Mouse (Mus musculus) hindbrain, embryonic 15.5 days (tissue): ENCODE measurements around the gene Trpd52l3. TPM values are rescaled to one million over a fixed set of nuclear protein-coding genes. Genes with fewer than 3 reads are reported as not detected.
"Not testable (repeated sequence)": the region's sequence is repeated elsewhere in the genome, so short reads cannot be mapped to it uniquely, and the experiment has no call there.

Experiments
- ATAC-seq: fragments of 200-750 bp; cut with Nextera tagmentation; 2 replicates; pipeline ENCODE4 v1.8.0; 2017; ENCODE audit warnings: low read depth, moderate number of reproducible peaks, moderate TSS enrichment; ENCODE audit not compliant: low FRiP score
- H3K27ac ChIP-seq: fragments of 300-500 bp; sonication (generic); replicated peaks from 2 replicates; pipeline ENCODE4 v1.5.1; 2015; ENCODE audit warnings: mild to moderate bottlenecking, inconsistent platforms
- H3K27me3 ChIP-seq: fragments of 300-500 bp; sonication (generic); 2 replicates; pipeline ENCODE4 v1.6.1; 2015; ENCODE audit warnings: control low read depth, inconsistent platforms
- H3K36me3 ChIP-seq: fragments of 300-500 bp; sonication (generic); 2 replicates; pipeline ENCODE4 v1.6.1; 2015; ENCODE audit warnings: control low read depth, inconsistent platforms
- H3K4me1 ChIP-seq: fragments of 300-500 bp; sonication (generic); replicated peaks from 2 replicates; pipeline ENCODE4 v1.6.1; 2015; ENCODE audit warnings: control low read depth, inconsistent platforms
- H3K4me2 ChIP-seq: fragments of 300-500 bp; sonication (generic); 2 replicates; pipeline ENCODE4 v1.6.1; 2015; ENCODE audit warnings: moderate library complexity, mild to moderate bottlenecking, inconsistent platforms
- H3K4me3 ChIP-seq: fragments of 300-500 bp; sonication (generic); 2 replicates; pipeline ENCODE4 v1.5.1; 2015; ENCODE audit warnings: mild to moderate bottlenecking, inconsistent platforms
- H3K9ac ChIP-seq: fragments of 300-500 bp; sonication (generic); 2 replicates; pipeline ENCODE4 v1.6.1; 2015; ENCODE audit warnings: inconsistent platforms
- H3K9me3 ChIP-seq: fragments of 300-500 bp; sonication (generic); 2 replicates; pipeline ENCODE4 v1.6.1; 2016; ENCODE audit warnings: control low read depth, inconsistent platforms
- WGBS: fragments of 180-500 bp; shearing (Covaris S2); methylation state at CpG from one replicate; pipeline ENCODE4 v1.1.7; 2015; 5-methylcytosine and 5-hydroxymethylcytosine counted together
- polyA plus RNA-seq: library from polyadenylated mRNA; unstranded; fragments of >200 nt; fragmentation: Nextera tagmentation; extraction: Ambion mirVana; gene quantifications from 2 replicates; pipeline ENCODE4 v1.2.1, GENCODE M21; 2015

The Trpd52l3 gene
- polyA plus RNA-seq, 1 experiment from 2014 or later = not detected

- H3K4me2 ChIP-seq = peak overlapping the region; percentile 34
- no peaks in the 10 kb centered on the region for H3K27me3 ChIP-seq
- ATAC-seq = peak; percentile 73; the same call in 1 of the 2 replicates
- peak overlapping the region; percentile 5; the same call in 1 of the 2 replicates for H3K9ac ChIP-seq
- H3K4me1 ChIP-seq = peaks cover 6% of the 10 kb centered on the region
- WGBS = 34% methylated on average over 12 of the region's 12 CpGs
- H3K4me3 ChIP-seq = no peak overlapping the region
- no peaks in the 10 kb centered on the region for H3K9me3 ChIP-seq
- H3K27ac ChIP-seq = peak overlapping the region; percentile 59; the same call in 1 of the 2 replicates
- no peaks in the 10 kb centered on the region for H3K36me3 ChIP-seq
Observed at GRCm38 (mm10) chr19:30000406-30001365, 2.9 kb upstream of the Trpd52l3 start.

GRCm38 (mm10) chr19:30001550-30001949, 2.0 kb upstream of the Trpd52l3 start:
- 89% methylated on average over 6 of the region's 6 CpGs for WGBS

GRCm38 (mm10) chr19:30006371-30006770, 2.8 kb downstream of the Trpd52l3 start:
- no peaks in the 10 kb centered on the region for H3K4me1 ChIP-seq
- 73% methylated on average over 3 of the region's 3 CpGs for WGBS
- H3K36me3 ChIP-seq = no peaks in the 10 kb centered on the region
- no peak overlapping the region for H3K4me3 ChIP-seq
- no peak for ATAC-seq
- H3K27ac ChIP-seq = no peak overlapping the region
- no peak overlapping the region for H3K9ac ChIP-seq
- H3K4me2 ChIP-seq = no peak overlapping the region
- no peaks in the 10 kb centered on the region for H3K27me3 ChIP-seq
- H3K9me3 ChIP-seq = no peaks in the 10 kb centered on the region

More at GRCm38 (mm10) chr19:30001550-30001949, 2.0 kb upstream of the Trpd52l3 start:
- no peak for ATAC-seq
- H3K4me1 ChIP-seq = peaks cover 6% of the 10 kb centered on the region
- H3K27me3 ChIP-seq = no peaks in the 10 kb centered on the region
- no peaks in the 10 kb centered on the region for H3K36me3 ChIP-seq
- H3K9ac ChIP-seq = no peak overlapping the region
- H3K4me2 ChIP-seq = no peak overlapping the region
- H3K27ac ChIP-seq = no peak overlapping the region
- no peaks in the 10 kb centered on the region for H3K9me3 ChIP-seq
- no peak overlapping the region for H3K4me3 ChIP-seq

GRCm38 (mm10) chr19:30010520-30011296, 7.1 kb downstream of the Trpd52l3 start:
- Histone ChIP-seq H3K27ac (no peak overlapping the region), H3K9ac (no peak overlapping the region), H3K4me3 (no peak overlapping the region), H3K4me1 (no peaks in the 10 kb centered on the region), H3K4me2 (no peak overlapping the region), H3K9me3 (no peaks in the 10 kb centered on the region), H3K27me3 (no peaks in the 10 kb centered on the region), H3K36me3 (no peaks in the 10 kb centered on the region)
- WGBS = 72% methylated on average over 13 of the region's 13 CpGs
- no peak for ATAC-seq

- H3K27ac ChIP-seq = no peak overlapping the region
- H3K27me3 ChIP-seq = no peaks in the 10 kb centered on the region
- no peaks in the 10 kb centered on the region for H3K9me3 ChIP-seq
- no peaks in the 10 kb centered on the region for H3K36me3 ChIP-seq
- WGBS = 88% methylated on average over 3 of the region's 3 CpGs
- H3K4me1 ChIP-seq = no peaks in the 10 kb centered on the region
- H3K9ac ChIP-seq = no peak overlapping the region
- no peak overlapping the region for H3K4me2 ChIP-seq
- no peak overlapping the region for H3K4me3 ChIP-seq
- no peak for ATAC-seq
Observed at GRCm38 (mm10) chr19:30014331-30014730, 10.7 kb downstream of the Trpd52l3 start.

- ATAC-seq = no peak
Observed at GRCm38 (mm10) chr19:30016156-30016555, 12.6 kb downstream of the Trpd52l3 start.

GRCm38 (mm10) chr19:30023419-30023818, 19.8 kb downstream of the Trpd52l3 start:
- not testable (repeated sequence) for H3K36me3 ChIP-seq, ATAC-seq, H3K27ac ChIP-seq, H3K9ac ChIP-seq, H3K9me3 ChIP-seq, H3K27me3 ChIP-seq, H3K4me2 ChIP-seq, H3K4me1 ChIP-seq, H3K4me3 ChIP-seq
- 96% methylated on average over 10 of the region's 10 CpGs for WGBS

More at GRCm38 (mm10) chr19:30016156-30016555, 12.6 kb downstream of the Trpd52l3 start:
- H3K9me3 ChIP-seq = no peaks in the 10 kb centered on the region
- H3K4me1 ChIP-seq = no peaks in the 10 kb centered on the region
- 71% methylated on average over 6 of the region's 6 CpGs for WGBS
- no peak overlapping the region for H3K4me2 ChIP-seq
- no peak overlapping the region for H3K27ac ChIP-seq
- no peaks in the 10 kb centered on the region for H3K36me3 ChIP-seq
- H3K4me3 ChIP-seq = no peak overlapping the region
- H3K27me3 ChIP-seq = no peaks in the 10 kb centered on the region
- no peak overlapping the region for H3K9ac ChIP-seq

GRCm38 (mm10) chr19:30029002-30029710, 25.6 kb downstream of the Trpd52l3 start:
- H3K4me1 ChIP-seq = peaks cover 35% of the 10 kb centered on the region
- H3K27ac ChIP-seq = peak overlapping the region; percentile 94
- no peak for ATAC-seq
- no peak overlapping the region for H3K9ac ChIP-seq
- H3K36me3 ChIP-seq = no peaks in the 10 kb centered on the region
- H3K4me2 ChIP-seq = peak overlapping the region; percentile 65
- H3K4me3 ChIP-seq = peak overlapping the region; percentile 63
- no peaks in the 10 kb centered on the region for H3K9me3 ChIP-seq
- H3K27me3 ChIP-seq = no peaks in the 10 kb centered on the region
- 16% methylated on average over 11 of the region's 11 CpGs for WGBS

- WGBS = under 1% methylated on average over 72 of the region's 74 CpGs
- Histone ChIP-seq H3K4me1 (peaks cover 42% of the 10 kb centered on the region), H3K4me3 (peak within 1 kb of the TSS; percentile 63), H3K27ac (peak within 1 kb of the TSS; percentile 94), H3K27me3 (no peaks in the 10 kb centered on the region), H3K4me2 (peak within 1 kb of the TSS; percentile 65), H3K9me3 (no peaks in the 10 kb centered on the region), H3K9ac (peak within 1 kb of the TSS; percentile 96), H3K36me3 (no peaks in the 10 kb centered on the region)
- peak; percentile 98 for ATAC-seq
Observed at GRCm38 (mm10) chr19:30029894-30030635, 26.5 kb downstream of the Trpd52l3 start, which contains the start of gene Uhrf2. Uhrf2 (plus strand) TSS chr19:30030513.

GRCm38 (mm10) chr19:30030636-30031467, 27.3 kb downstream of the Trpd52l3 start:
- Histone ChIP-seq H3K36me3 (no peaks in the 10 kb centered on the region), H3K4me2 (peak overlapping the region; percentile 65), H3K4me3 (peak overlapping the region; percentile 63), H3K9ac (peak overlapping the region; percentile 96), H3K27me3 (no peaks in the 10 kb centered on the region), H3K9me3 (no peaks in the 10 kb centered on the region), H3K27ac (peak overlapping the region; percentile 94), H3K4me1 (peaks cover 47% of the 10 kb centered on the region)
- ATAC-seq = no peak
- under 1% methylated on average over 87 of the region's 92 CpGs for WGBS
